Mouse (Mus musculus): ENCODE data around the gene Gdf5. TPM values are rescaled to one million over a fixed set of nuclear protein-coding genes. Genes with fewer than 3 reads are reported as not detected.

Gdf5 gene
- total and polyA plus RNA-seq, 3 experiments: not detected

GRCm38 (mm10) chr2:155946069-155946468 lies 902 bp upstream of the Gdf5 start:
- in situ Hi-C loops (cut with MboI; ENCODE audit: low pct_ligation_motif_present, low pct_unique_long_range_greater_than_20kb, low sequenced_read_pairs): loop anchor here (25.0 kb wide), 1 partner anchor 259 kb away; the partner anchor contains the start of gene Trpc4ap
- dilution Hi-C loops (cut with MboI; ENCODE audit: extremely low pct_ligation_motif_present, extremely low pct_unique_long_range_greater_than_20kb, low sequenced_read_pairs): no loop called here

GRCm38 (mm10) chr2:155945580-155945979 lies 413 bp upstream of the Gdf5 start:
- Histone ChIP-seq H3K9ac (ENCODE audit: insufficient read depth, low read depth) (no peak overlapping the region), H3K4me1 (ENCODE audit: control insufficient read depth in 1 of 2, insufficient read depth in 2 of 2) (no peaks in the 10 kb centered on the region; a peak in 1 of 4 replicates)
- in situ Hi-C loops (cut with MboI; ENCODE audit: low pct_ligation_motif_present, low pct_unique_long_range_greater_than_20kb, low sequenced_read_pairs): loop anchor here (25.0 kb wide), 1 partner anchor 258 kb away; the partner anchor contains the start of gene Trpc4ap

More at GRCm38 (mm10) chr2:155946069-155946468, 902 bp upstream of the Gdf5 start:
- Histone ChIP-seq H3K27ac (ENCODE audit: insufficient read depth, low read depth) (no peak overlapping the region), H3K4me1 (ENCODE audit: control insufficient read depth in 1 of 2, insufficient read depth in 2 of 2) (no peaks in the 10 kb centered on the region; a peak in 1 of 4 replicates), H3K79me2 (replicated peaks; ENCODE audit: control insufficient read depth, extremely low read depth, insufficient read depth, poor library complexity, severe bottlenecking) (no peaks in the 10 kb centered on the region), H3K4me2 (ENCODE audit: insufficient read depth, low read depth, poor library complexity, severe bottlenecking) (no peak overlapping the region), H3K9ac (ENCODE audit: insufficient read depth, low read depth) (no peak overlapping the region), H3K27me3 (replicated peaks) (peaks cover 1% of the 10 kb centered on the region), H3K36me3 (replicated peaks in 1 of 2; ENCODE audit: control insufficient read depth in 1 of 2, insufficient read depth in 1 of 2, low read length in 1 of 2) (no peaks in the 10 kb centered on the region), H3K4me3 (replicated peaks in 1 of 3; ENCODE audit: low read depth in 2 of 3, low read length in 2 of 3, poor library complexity in 1 of 3) (no peak overlapping the region), H3K9me3 (replicated peaks; ENCODE audit: low read length) (no peaks in the 10 kb centered on the region)
- peak; percentile 67 for DNase-seq (ENCODE audit: extremely low read depth)
- no peak for TF ChIP-seq RCOR1 (conservative IDR thresholded peaks at IDR 0.05; ENCODE audit: low read depth, low read length)
- TF ChIP-seq IRF4 (IDR thresholded peaks at IDR 0.05; ENCODE audit: low read depth, low read length): no peak
- peak; percentile 84; the same call in 1 of the 2 replicates for TF ChIP-seq E2F4 (IDR thresholded peaks at IDR 0.05; ENCODE audit: insufficient replicate concordance, low read depth, low read length)
- peak; percentile 77 to 96 for TF ChIP-seq CTCF (conservative IDR thresholded peaks at IDR 0.05 in 1 of 2, IDR thresholded peaks at IDR 0.05 in 1 of 2; ENCODE audit: low read depth in 2 of 2, low read length in 2 of 2)
- TF ChIP-seq ZC3H11A (IDR thresholded peaks at IDR 0.05; ENCODE audit: low read depth, low read length): peak; percentile 10; the same call in 1 of the 2 replicates
- TF ChIP-seq SMC3 (IDR thresholded peaks at IDR 0.05; ENCODE audit: low read depth, low read length): peak; percentile 78
- TF ChIP-seq USF1 (IDR thresholded peaks at IDR 0.05; ENCODE audit: low read depth, low read length): no peak
- TF ChIP-seq RAD21 (IDR thresholded peaks at IDR 0.05; ENCODE audit: low read depth, low read length): peak; percentile 93

GRCm38 (mm10) chr2:155944685-155945084 lies 482 bp downstream of the Gdf5 start:
- Histone ChIP-seq H3K27ac (ENCODE audit: insufficient read depth, low read depth) (no peak overlapping the region), H3K4me3 (replicated peaks in 1 of 3; ENCODE audit: low read depth in 2 of 3, low read length in 2 of 3, poor library complexity in 1 of 3) (no peak overlapping the region), H3K4me1 (ENCODE audit: control insufficient read depth in 1 of 2, insufficient read depth in 2 of 2) (peaks cover 0 to 7% of the 10 kb centered on the region in 2 experiments; a peak in 3 of 4 replicates), H3K9ac (ENCODE audit: insufficient read depth, low read depth) (no peak overlapping the region), H3K9me3 (replicated peaks; ENCODE audit: low read length) (no peaks in the 10 kb centered on the region), H3K27me3 (replicated peaks) (peaks cover 1% of the 10 kb centered on the region), H3K36me3 (replicated peaks in 1 of 2; ENCODE audit: control insufficient read depth in 1 of 2, insufficient read depth in 1 of 2, low read length in 1 of 2) (no peaks in the 10 kb centered on the region), H3K4me2 (ENCODE audit: insufficient read depth, low read depth, poor library complexity, severe bottlenecking) (no peak overlapping the region), H3K79me2 (replicated peaks; ENCODE audit: control insufficient read depth, extremely low read depth, insufficient read depth, poor library complexity, severe bottlenecking) (no peaks in the 10 kb centered on the region)
- DNase-seq (ENCODE audit: extremely low read depth): no peak
- in situ Hi-C loops (cut with MboI; ENCODE audit: low pct_ligation_motif_present, low pct_unique_long_range_greater_than_20kb, low sequenced_read_pairs): loop anchor here (5.0 to 25.0 kb wide), 2 partner anchors 92 to 257 kb away; partner anchors contain the start of gene Trpc4ap
- dilution Hi-C loops (cut with MboI; ENCODE audit: extremely low pct_ligation_motif_present, extremely low pct_unique_long_range_greater_than_20kb, low sequenced_read_pairs): no loop called here
- TF ChIP-seq MAZ (IDR thresholded peaks at IDR 0.05; ENCODE audit: low read depth, low read length) (no peak), USF1 (IDR thresholded peaks at IDR 0.05; ENCODE audit: low read depth, low read length) (no peak), SIN3A (IDR thresholded peaks at IDR 0.05; ENCODE audit: low read length) (no peak), KAT2A (IDR thresholded peaks at IDR 0.05; ENCODE audit: insufficient replicate concordance, low read length) (no peak), ZKSCAN1 (IDR thresholded peaks at IDR 0.05; ENCODE audit: borderline replicate concordance, low read depth, low read length) (no peak), EP300 (IDR thresholded peaks at IDR 0.05; ENCODE audit: low read length) (no peak), MAFK (IDR thresholded peaks at IDR 0.05; ENCODE audit: insufficient replicate concordance, low read length) (no peak), ETS1 (conservative IDR thresholded peaks at IDR 0.05; ENCODE audit: low read depth, low read length) (no peak), HCFC1 (IDR thresholded peaks at IDR 0.05; ENCODE audit: low read depth, low read length) (no peak), USF2 (conservative IDR thresholded peaks at IDR 0.05; ENCODE audit: low read depth, low read length) (no peak), CHD1 (IDR thresholded peaks at IDR 0.05; ENCODE audit: low read depth, low read length) (no peak), ZNF384 (IDR thresholded peaks at IDR 0.05; ENCODE audit: low read depth, low read length) (no peak), MEF2A (IDR thresholded peaks at IDR 0.05; ENCODE audit: borderline replicate concordance, low read depth, low read length) (no peak), RCOR1 (conservative IDR thresholded peaks at IDR 0.05; ENCODE audit: low read depth, low read length) (no peak), ZMIZ1 (IDR thresholded peaks at IDR 0.05; ENCODE audit: low read depth, low read length) (no peak), NRF1 (IDR thresholded peaks at IDR 0.05; ENCODE audit: low read depth, low read length) (no peak), POLR2A (IDR thresholded peaks at IDR 0.05; ENCODE audit: low read depth, low read length) (no peak), CHD2 (IDR thresholded peaks at IDR 0.05; ENCODE audit: low read length) (no peak), MAX (IDR thresholded peaks at IDR 0.05; ENCODE audit: low read length) (no peak)

More at GRCm38 (mm10) chr2:155945580-155945979, 413 bp upstream of the Gdf5 start:
- H3K9me3 ChIP-seq (replicated peaks; ENCODE audit: low read length): no peaks in the 10 kb centered on the region
- no peak overlapping the region for H3K4me3 ChIP-seq (replicated peaks in 1 of 3; ENCODE audit: low read depth in 2 of 3, low read length in 2 of 3, poor library complexity in 1 of 3)
- TF ChIP-seq POLR2AphosphoS2 (IDR thresholded peaks at IDR 0.05; ENCODE audit: low read depth, low read length) (no peak), MAFK (IDR thresholded peaks at IDR 0.05; ENCODE audit: insufficient replicate concordance, low read length) (no peak), MEF2A (IDR thresholded peaks at IDR 0.05; ENCODE audit: borderline replicate concordance, low read depth, low read length) (no peak)
- H3K36me3 ChIP-seq (replicated peaks in 1 of 2; ENCODE audit: control insufficient read depth in 1 of 2, insufficient read depth in 1 of 2, low read length in 1 of 2): no peaks in the 10 kb centered on the region
- peaks cover 1% of the 10 kb centered on the region for H3K27me3 ChIP-seq (replicated peaks)
- H3K4me2 ChIP-seq (ENCODE audit: insufficient read depth, low read depth, poor library complexity, severe bottlenecking): no peak overlapping the region
- no peak overlapping the region for H3K27ac ChIP-seq (ENCODE audit: insufficient read depth, low read depth)
- dilution Hi-C loops (cut with MboI; ENCODE audit: extremely low pct_ligation_motif_present, extremely low pct_unique_long_range_greater_than_20kb, low sequenced_read_pairs): no loop called here
- DNase-seq (ENCODE audit: extremely low read depth): no peak
- H3K79me2 ChIP-seq (replicated peaks; ENCODE audit: control insufficient read depth, extremely low read depth, insufficient read depth, poor library complexity, severe bottlenecking): no peaks in the 10 kb centered on the region

All from CH12.LX (cell line).